Mouse (Mus musculus) liver, embryonic 13.5 days (tissue): ENCODE data around the gene Enoph1. TPM values are rescaled to one million over a fixed set of nuclear protein-coding genes. Genes with fewer than 3 reads are reported as not detected.

Source experiments
- ATAC-seq: fragments of 200-750 bp; cut with Nextera tagmentation; 2 replicates; pipeline ENCODE4 v1.8.0; 2017; ENCODE audit warnings: low read depth, mild to moderate bottlenecking, moderate number of reproducible peaks, moderate library complexity
- DNase-seq: peaks from one replicate; pipeline ENCODE4 v3.0.0; 2022
- H3K27ac ChIP-seq: fragments of 300-500 bp; sonication (generic); 2 replicates; pipeline ENCODE4 v1.5.1; 2015; ENCODE audit warnings: moderate library complexity, mild to moderate bottlenecking, inconsistent platforms
- H3K27me3 ChIP-seq: fragments of 300-500 bp; sonication (generic); 2 replicates; pipeline ENCODE4 v1.6.1; 2015; ENCODE audit warnings: mild to moderate bottlenecking, inconsistent platforms
- H3K36me3 ChIP-seq: fragments of 300-500 bp; sonication (generic); 2 replicates; pipeline ENCODE4 v1.6.1; 2015; ENCODE audit warnings: mild to moderate bottlenecking, inconsistent platforms
- H3K4me1 ChIP-seq: fragments of 300-500 bp; sonication (generic); replicated peaks from 2 replicates; pipeline ENCODE4 v1.6.1; 2015; ENCODE audit warnings: inconsistent platforms
- H3K4me2 ChIP-seq: fragments of 300-500 bp; sonication (generic); 2 replicates; pipeline ENCODE4 v1.6.1; 2015; ENCODE audit warnings: inconsistent platforms, mild to moderate bottlenecking, moderate library complexity
- H3K4me3 ChIP-seq: fragments of 300-500 bp; sonication (generic); replicated peaks from 2 replicates; pipeline ENCODE4 v1.5.1; 2015; ENCODE audit warnings: mild to moderate bottlenecking, inconsistent platforms
- H3K9ac ChIP-seq: fragments of 300-500 bp; sonication (generic); 2 replicates; pipeline ENCODE4 v1.6.1; 2015; ENCODE audit warnings: mild to moderate bottlenecking, inconsistent platforms
- H3K9me3 ChIP-seq: fragments of 300-500 bp; sonication (generic); replicated peaks from 2 replicates; pipeline ENCODE4 v1.6.1; 2016; ENCODE audit warnings: inconsistent platforms
- WGBS: fragments of 180-500 bp; shearing (Covaris S2); methylation state at CpG from one replicate; pipeline ENCODE4 v1.1.7; 2015; ENCODE audit not compliant: insufficient replicate concordance; 5-methylcytosine and 5-hydroxymethylcytosine counted together
- polyA plus RNA-seq: library from polyadenylated mRNA; unstranded; fragments of >200 nt; fragmentation: Nextera tagmentation; extraction: Ambion mirVana; gene quantifications from 2 replicates; pipeline ENCODE4 v1.2.1, GENCODE M21; 2015

Enoph1 gene
- polyA plus RNA-seq, 1 experiment from 2014 or later: 25.8 TPM

DNA sequence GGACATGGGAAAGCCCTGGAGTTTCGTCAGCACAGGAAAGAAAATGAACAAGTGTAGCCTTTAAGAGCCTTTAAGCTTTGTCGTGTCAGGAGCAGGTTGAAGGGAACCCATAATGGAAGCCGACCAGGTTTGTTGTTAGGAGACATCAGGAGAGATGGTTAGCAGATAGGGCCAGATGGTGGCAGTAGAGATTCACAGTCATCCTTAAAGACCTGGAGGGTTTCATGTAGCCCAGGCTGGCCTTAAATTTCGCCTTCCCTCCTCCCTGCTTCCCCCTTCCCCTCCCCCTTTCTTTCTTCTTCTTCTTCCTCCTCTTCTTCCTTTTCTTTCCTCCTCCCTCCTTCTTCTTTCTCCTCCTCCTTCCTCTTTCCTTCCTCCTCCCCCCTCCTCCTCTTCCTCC is 34.8 kb downstream of the Enoph1 start:
- no peaks in the 10 kb centered on the region for H3K27me3 ChIP-seq
- no peak overlapping the region for H3K4me2 ChIP-seq
- H3K27ac ChIP-seq: no peak overlapping the region
- no peak overlapping the region for H3K9ac ChIP-seq
- no peaks in the 10 kb centered on the region for H3K9me3 ChIP-seq
- H3K36me3 ChIP-seq: peaks cover 13% of the 10 kb centered on the region
- no peak for DNase-seq
- no peak overlapping the region for H3K4me3 ChIP-seq
- peaks cover 6% of the 10 kb centered on the region; the same call in 1 of the 2 replicates for H3K4me1 ChIP-seq
- 47% methylated on average over 4 of the region's 4 CpGs for WGBS
- no peak for ATAC-seq

DNA sequence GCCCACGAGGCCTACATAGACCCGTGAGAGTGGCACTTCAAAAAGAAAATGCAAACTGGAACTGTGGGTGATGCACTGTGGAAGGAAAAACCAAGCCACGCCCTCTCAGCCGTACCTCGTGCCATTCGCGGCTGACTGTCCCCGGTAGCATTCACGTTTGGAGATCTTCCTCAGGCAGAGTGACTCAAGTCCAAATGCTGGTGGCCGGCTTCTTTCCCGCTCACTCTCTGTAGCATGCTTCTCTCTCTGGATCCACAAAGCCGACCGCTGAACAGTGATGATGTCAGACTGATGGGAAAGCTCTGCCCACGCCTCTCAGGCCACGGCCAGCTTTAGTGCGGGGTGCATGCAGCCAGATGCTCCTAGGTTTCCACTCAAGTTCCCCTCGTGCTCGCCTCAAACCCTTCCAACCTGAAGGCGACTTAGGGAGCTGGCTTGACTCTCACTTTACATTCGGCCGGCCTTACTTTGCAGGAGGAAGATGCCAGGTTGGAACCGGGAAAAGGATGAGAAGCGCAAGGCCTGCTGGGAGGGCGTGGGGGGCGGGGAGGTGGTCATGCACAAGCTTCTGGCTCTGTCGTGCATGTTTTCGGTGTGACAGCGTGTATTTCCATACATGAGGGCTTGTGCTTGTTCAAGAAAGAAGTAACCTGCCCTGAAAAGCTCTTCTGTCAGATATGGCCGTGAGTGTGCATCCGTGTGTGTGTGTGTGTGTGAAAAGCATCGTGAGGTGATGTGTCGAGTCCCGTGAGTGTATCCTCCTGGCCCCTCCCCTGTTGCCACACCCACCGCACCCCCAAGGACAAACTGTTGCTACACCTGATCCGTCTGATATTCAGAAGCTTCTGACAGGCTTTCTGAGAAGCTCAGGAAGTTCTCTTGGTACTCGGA is 39.5 kb downstream of the Enoph1 start:
- Histone ChIP-seq H3K4me2 (peak overlapping the region; percentile 62), H3K9ac (no peak overlapping the region), H3K27ac (no peak overlapping the region), H3K9me3 (no peaks in the 10 kb centered on the region), H3K36me3 (no peaks in the 10 kb centered on the region), H3K27me3 (0 out of 2 replicates have a peak, but pooled peaks cover 3% of the 10 kb centered on the region), H3K4me3 (peak overlapping the region; percentile 42), H3K4me1 (peaks cover 13% of the 10 kb centered on the region; the same call in 1 of the 2 replicates)
- DNase-seq: no peak
- 27% methylated on average over 36 of the region's 36 CpGs for WGBS
- ATAC-seq: 0 out of 2 replicates have a peak, but pooled peaks have one; percentile 20

DNA sequence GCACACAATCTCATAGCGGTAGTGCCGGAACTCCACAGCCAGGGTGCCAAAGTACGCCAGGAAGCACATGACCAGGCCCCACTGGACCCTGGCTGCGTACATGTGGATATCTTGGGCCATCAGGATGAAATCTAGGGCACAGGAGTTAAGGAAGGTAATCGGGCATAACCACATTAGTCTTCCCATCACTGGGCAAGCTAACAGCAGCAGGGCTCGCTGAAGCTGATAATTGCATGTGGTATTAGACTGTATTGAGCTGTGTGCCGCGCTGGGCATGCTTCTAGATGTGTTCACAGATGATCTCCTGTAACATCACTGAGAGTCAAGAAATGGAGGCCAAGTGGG is 40.1 kb downstream of the Enoph1 start:
- WGBS: 70% methylated on average over 8 of the region's 8 CpGs
- Histone ChIP-seq H3K9me3 (no peaks in the 10 kb centered on the region), H3K27me3 (0 out of 2 replicates have a peak, but pooled peaks cover 3% of the 10 kb centered on the region), H3K4me1 (peaks cover 13% of the 10 kb centered on the region; the same call in 1 of the 2 replicates), H3K4me2 (no peak overlapping the region; the same call in 1 of the 2 replicates), H3K27ac (no peak overlapping the region), H3K4me3 (no peak overlapping the region), H3K36me3 (no peaks in the 10 kb centered on the region), H3K9ac (no peak overlapping the region)
- DNase-seq (no peak), ATAC-seq (no peak)

DNA sequence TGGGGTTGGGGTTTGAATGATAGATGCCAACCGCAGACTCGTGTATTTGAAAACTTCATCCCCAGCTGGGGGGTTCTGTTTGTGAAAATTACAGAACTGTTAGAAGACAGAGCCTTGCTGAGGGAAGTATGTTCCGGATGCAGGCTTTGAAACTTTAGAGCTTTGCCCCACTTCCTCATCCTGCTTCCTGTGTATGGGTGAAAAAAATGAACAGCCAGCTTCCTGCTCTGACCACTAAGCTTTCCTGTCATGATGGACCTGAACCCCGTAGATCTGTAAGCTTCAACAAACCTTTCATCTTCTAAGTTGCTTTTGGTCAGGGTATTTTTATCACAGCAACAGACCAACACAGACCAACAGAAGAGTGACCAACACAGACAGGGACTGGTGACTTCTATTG is 42.2 kb downstream of the Enoph1 start:
- H3K4me2 ChIP-seq: no peak overlapping the region
- H3K4me3 ChIP-seq: no peak overlapping the region
- no peaks in the 10 kb centered on the region for H3K36me3 ChIP-seq
- H3K9me3 ChIP-seq: no peaks in the 10 kb centered on the region
- H3K27me3 ChIP-seq: 0 out of 2 replicates have a peak, but pooled peaks cover 3% of the 10 kb centered on the region
- no peak for ATAC-seq
- H3K27ac ChIP-seq: no peak overlapping the region
- H3K4me1 ChIP-seq: peaks cover 13% of the 10 kb centered on the region; the same call in 1 of the 2 replicates
- WGBS: 34% methylated on average over 4 of the region's 4 CpGs
- no peak overlapping the region for H3K9ac ChIP-seq
- no peak for DNase-seq

GRCm38 (mm10) chr5:100083953-100084562 is 44.3 kb downstream of the Enoph1 start:
- no peak overlapping the region for H3K4me3 ChIP-seq
- 0 out of 2 replicates have a peak, but pooled peaks cover 3% of the 10 kb centered on the region for H3K27me3 ChIP-seq
- ATAC-seq (no peak), DNase-seq (no peak)
- H3K4me2 ChIP-seq: no peak overlapping the region
- no peaks in the 10 kb centered on the region for H3K36me3 ChIP-seq
- H3K4me1 ChIP-seq: peaks cover 10% of the 10 kb centered on the region; the same call in 1 of the 2 replicates
- no peaks in the 10 kb centered on the region for H3K9me3 ChIP-seq
- WGBS: 76% methylated on average over 12 of the region's 12 CpGs
- no peak overlapping the region for H3K27ac ChIP-seq
- H3K9ac ChIP-seq: no peak overlapping the region

GRCm38 (mm10) chr5:100085097-100085496 is 45.3 kb downstream of the Enoph1 start:
- H3K9ac ChIP-seq: no peak overlapping the region
- H3K36me3 ChIP-seq: no peaks in the 10 kb centered on the region
- ATAC-seq: no peak
- no peaks in the 10 kb centered on the region for H3K9me3 ChIP-seq
- no peak overlapping the region for H3K27ac ChIP-seq
- WGBS: 73% methylated on average over 8 of the region's 8 CpGs
- no peak overlapping the region for H3K4me2 ChIP-seq
- H3K4me3 ChIP-seq: no peak overlapping the region
- DNase-seq: no peak
- H3K4me1 ChIP-seq: 0 out of 2 replicates have a peak, but pooled peaks cover 3% of the 10 kb centered on the region
- H3K27me3 ChIP-seq: 0 out of 2 replicates have a peak, but pooled peaks cover 1% of the 10 kb centered on the region

DNA sequence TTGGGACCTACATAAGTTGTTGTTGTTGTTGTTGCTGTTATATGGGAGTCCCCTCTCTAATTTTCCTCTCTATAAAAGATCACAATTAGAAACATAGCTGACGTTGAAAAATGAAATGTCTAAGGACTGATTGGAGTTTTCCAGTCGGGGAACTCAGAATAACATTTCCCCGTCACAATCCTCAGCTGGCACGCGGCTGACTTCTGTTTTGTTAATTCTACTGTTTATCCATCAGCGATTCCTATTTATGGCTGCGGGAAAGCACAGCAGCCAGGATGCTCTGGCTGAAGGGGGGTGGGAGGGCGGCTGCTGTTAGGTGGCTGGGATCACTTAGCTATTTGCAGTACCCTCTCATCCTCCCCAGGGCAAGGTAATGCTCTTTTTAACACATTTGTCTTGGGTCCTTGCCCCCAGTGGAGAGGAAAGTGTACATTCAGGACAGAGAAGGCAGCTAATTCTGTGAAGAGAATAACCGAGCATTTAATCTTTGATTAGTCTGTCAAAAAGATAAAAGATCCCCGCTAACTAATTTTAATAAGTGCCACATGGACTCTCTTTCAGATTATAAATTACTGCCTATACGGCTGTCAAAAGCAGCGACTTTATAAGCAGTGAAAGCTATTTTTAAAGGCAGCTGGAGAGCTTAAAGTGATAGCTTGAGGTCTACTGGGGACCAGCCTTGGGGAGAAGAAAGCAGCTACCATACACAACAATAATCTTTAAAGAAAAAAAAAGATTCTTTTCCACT is 50.9 kb downstream of the Enoph1 start:
- Histone ChIP-seq H3K4me2 (no peak overlapping the region), H3K9ac (no peak overlapping the region), H3K27me3 (no peaks in the 10 kb centered on the region), H3K4me3 (no peak overlapping the region), H3K4me1 (no peaks in the 10 kb centered on the region), H3K9me3 (no peaks in the 10 kb centered on the region; the same call in 1 of the 2 replicates), H3K36me3 (no peaks in the 10 kb centered on the region), H3K27ac (no peak overlapping the region)
- WGBS: 50% methylated on average over 12 of the region's 12 CpGs
- ATAC-seq (no peak), DNase-seq (no peak)

DNA sequence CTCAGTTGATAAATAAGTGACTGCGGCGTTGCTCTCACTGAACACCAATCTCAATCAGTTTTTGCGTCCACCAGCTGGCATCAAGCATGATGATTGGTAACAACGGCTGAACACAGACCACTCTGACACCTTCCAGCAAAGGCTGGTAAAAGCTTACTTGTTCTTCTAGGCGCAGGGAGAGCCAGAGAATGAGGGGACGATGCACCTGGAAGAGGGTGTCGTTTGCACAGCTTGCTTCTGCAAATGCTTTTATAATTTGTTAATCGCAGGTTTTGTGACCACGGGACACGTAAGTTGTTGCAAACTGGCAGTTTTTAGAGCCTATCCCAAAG is 51.4 kb downstream of the Enoph1 start:
- H3K4me2 ChIP-seq: no peak overlapping the region
- 57% methylated on average over 10 of the region's 10 CpGs for WGBS
- H3K4me1 ChIP-seq: no peaks in the 10 kb centered on the region
- no peak overlapping the region for H3K27ac ChIP-seq
- no peaks in the 10 kb centered on the region for H3K27me3 ChIP-seq
- no peak for ATAC-seq
- no peak overlapping the region for H3K9ac ChIP-seq
- H3K4me3 ChIP-seq: no peak overlapping the region
- H3K36me3 ChIP-seq: no peaks in the 10 kb centered on the region
- H3K9me3 ChIP-seq: no peaks in the 10 kb centered on the region; the same call in 1 of the 2 replicates
- DNase-seq: no peak

DNA sequence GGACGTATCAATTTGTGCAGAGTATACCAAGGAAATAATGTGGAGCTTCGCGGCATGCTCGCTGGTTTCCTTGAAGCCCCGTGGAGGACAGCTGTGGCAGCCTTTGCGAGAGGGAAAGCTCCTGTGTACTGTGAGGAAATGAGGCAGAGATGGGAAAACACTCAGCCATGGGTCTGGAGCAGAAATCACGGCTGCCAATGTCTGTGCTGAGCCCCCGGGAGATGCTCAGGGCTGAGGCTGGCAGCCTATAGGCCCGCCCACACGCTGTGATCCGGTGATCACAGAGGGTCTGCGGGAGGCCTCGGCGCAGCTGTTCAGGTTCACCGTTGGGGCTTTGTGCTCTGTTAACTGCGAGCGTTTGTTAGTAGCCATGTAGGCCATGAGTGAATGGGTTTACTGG is 51.8 kb downstream of the Enoph1 start:
- no peaks in the 10 kb centered on the region; the same call in 1 of the 2 replicates for H3K9me3 ChIP-seq
- H3K36me3 ChIP-seq: no peaks in the 10 kb centered on the region
- H3K9ac ChIP-seq: no peak overlapping the region
- ATAC-seq (no peak), DNase-seq (no peak)
- no peak overlapping the region for H3K4me3 ChIP-seq
- no peak overlapping the region for H3K4me2 ChIP-seq
- H3K27me3 ChIP-seq: no peaks in the 10 kb centered on the region
- no peak overlapping the region for H3K27ac ChIP-seq
- H3K4me1 ChIP-seq: no peaks in the 10 kb centered on the region
- WGBS: 31% methylated on average over 17 of the region's 17 CpGs

DNA sequence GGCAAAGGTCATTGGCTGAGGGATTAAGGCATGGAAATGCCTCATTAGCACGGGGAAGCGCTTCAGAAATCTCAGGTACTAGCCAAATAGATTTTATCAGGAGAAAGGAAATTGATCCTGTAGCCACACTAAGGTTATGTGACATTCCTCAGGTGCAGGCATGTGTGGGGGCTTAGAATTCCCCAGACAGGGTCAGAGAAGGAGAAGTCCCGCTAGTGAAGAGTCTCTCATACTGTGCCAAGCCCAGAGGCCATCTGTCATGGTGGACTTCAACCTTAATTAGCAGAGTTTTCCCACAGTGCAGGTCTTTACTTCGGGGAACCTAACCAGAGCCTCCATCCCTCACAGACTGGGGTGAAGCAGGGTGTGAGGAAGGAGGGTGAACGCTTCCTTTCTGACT is 57.2 kb downstream of the Enoph1 start:
- Histone ChIP-seq H3K27me3 (no peaks in the 10 kb centered on the region), H3K9me3 (no peaks in the 10 kb centered on the region; the same call in 1 of the 2 replicates), H3K36me3 (no peaks in the 10 kb centered on the region), H3K4me2 (no peak overlapping the region), H3K4me1 (no peaks in the 10 kb centered on the region), H3K4me3 (no peak overlapping the region), H3K9ac (no peak overlapping the region), H3K27ac (no peak overlapping the region)
- WGBS: 52% methylated on average over 5 of the region's 5 CpGs
- DNase-seq: no peak
- no peak for ATAC-seq

- DNase-seq (no peak), ATAC-seq (no peak)
- no peak overlapping the region for H3K9ac ChIP-seq
- no peak overlapping the region for H3K4me2 ChIP-seq
- H3K9me3 ChIP-seq: no peaks in the 10 kb centered on the region; the same call in 1 of the 2 replicates
- no peak overlapping the region for H3K4me3 ChIP-seq
- WGBS: 61% methylated on average over 4 of the region's 4 CpGs
- H3K36me3 ChIP-seq: no peaks in the 10 kb centered on the region
- no peak overlapping the region for H3K27ac ChIP-seq
- no peaks in the 10 kb centered on the region for H3K4me1 ChIP-seq
- H3K27me3 ChIP-seq: no peaks in the 10 kb centered on the region
Measured at GRCm38 (mm10) chr5:100097967-100098366, 58.2 kb downstream of the Enoph1 start.
